Mouse (Mus musculus) T-helper 2 cell (primary cell): ENCODE measurements around the gene Olfr1188.
"Not testable (repeated sequence)": the region's sequence is repeated elsewhere in the genome, so short reads cannot be mapped to it uniquely, and the experiment has no call there.

Source experiments
- in situ Hi-C: fragments of 300-600 bp; cut with MboI, MseI; formaldehyde crosslinking; loops from one replicate; pipeline ENCODE4 v1.15.1; 2025; ENCODE audit warnings: high pct_unique_total_duplicates

The Olfr1188 gene

DNA sequence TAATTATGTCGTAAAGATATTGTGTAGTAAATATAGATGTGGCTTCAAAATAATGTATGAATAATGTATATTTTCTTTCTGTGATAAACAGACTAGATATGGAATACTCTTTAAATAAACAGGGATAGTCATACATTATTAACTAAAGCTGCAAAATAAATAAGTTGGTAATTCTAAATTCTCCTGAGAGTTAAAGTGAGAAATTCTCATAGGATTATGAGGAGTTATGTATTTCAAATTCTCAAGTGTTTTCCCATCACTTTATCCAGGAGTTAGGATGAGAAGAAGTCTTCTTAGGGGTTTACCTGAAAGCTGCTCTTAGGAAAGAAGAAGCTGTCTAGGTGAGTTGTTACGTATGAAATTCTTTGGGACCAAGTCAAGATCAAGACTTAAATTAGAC lies at the start of gene Olfr1188:
TSS of gene Olfr1188 (plus strand) at position 301 of the 400 bp plus-strand sequence.
- in situ Hi-C loops: no loop called here

DNA sequence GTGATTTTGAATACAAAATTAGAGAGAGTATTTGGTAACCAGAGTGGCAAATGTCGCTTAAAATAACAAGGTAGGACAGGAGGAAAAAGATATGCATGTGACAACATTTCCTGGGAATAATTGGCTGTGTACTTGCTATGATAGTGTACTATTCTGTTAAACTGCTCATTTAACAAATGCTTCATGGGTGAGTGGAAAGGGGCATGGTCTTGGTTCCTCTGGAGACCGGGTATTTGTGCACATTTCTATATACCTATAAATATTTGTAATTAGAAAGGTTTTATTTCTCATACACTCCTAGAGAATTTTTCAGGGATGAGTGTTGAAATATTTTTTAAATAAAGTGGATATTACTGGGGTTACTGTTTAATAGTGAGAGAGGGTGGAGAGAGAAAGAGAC lies 38.5 kb upstream of the Olfr1188 start, which contains the start of gene Olfr1186:
TSS of gene Olfr1186 (plus strand) at position 301 of the 400 bp plus-strand sequence.
- in situ Hi-C loops: no loop called here

DNA sequence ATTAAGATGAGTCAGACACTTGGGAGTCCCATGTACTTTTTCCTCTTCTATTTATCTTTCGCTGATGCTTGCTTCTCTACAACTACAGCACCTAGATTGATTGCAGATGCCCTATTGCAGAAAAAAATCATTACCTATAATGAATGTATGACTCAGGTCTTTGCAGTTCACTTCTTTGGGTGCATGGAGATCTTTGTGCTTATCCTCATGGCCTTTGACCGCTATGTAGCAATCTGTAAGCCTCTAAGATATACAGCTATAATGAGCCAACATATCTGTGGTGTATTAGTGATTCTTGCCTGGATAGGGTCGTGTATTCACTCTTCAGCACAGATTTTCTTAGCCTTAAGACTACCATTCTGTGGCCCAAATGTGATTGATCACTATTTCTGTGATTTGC lies 31.0 kb upstream of the Olfr1188 start:
- in situ Hi-C loops: no loop called here

DNA sequence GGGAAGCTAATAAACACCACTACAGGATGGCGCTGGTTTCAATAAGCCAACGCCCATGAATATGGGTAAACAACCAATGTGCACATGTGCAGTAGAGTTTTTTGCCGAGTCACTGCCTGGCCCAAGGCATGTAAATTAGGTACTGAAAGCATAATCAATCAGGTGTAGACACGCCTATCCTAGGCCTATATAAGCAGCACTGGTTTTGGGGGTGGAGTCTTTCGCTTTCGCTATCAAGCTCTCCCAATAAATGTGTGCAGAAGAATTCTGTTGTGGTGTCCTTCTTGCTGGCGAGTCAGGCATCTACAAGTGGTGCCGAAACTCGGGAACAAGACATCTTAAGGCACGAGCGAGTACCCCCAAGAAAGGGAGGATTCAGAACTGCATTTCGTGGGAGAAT lies 16.0 kb downstream of the Olfr1188 start:
- in situ Hi-C loops: not testable (repeated sequence)

DNA sequence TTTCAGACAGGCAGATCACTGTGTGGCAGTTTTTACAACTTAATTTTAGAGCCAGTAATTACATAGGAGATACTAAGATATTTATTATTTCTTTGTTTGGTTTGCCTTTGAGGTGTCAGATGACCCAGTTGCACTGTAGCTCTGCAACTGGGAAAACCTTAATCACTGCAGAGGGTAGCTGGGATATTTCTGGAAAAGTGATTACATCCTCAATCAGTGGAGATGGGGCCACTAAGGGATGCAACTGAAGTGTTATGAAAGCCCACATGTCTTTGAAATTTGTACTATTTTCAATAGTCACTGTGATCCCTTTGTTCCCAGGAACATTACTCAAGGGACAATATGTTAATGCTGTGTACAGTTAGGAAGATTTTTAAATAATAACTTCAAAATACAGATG lies 29.4 kb downstream of the Olfr1188 start, which contains the start of gene Olfr1189:
TSS of gene Olfr1189 (plus strand) at position 301 of the 400 bp plus-strand sequence.
- in situ Hi-C loops: no loop called here
